Mouse (Mus musculus) intestine, postnatal 0 days (tissue): ENCODE results near the gene Caskin2. TPM values are rescaled to one million over a fixed set of nuclear protein-coding genes. Genes with fewer than 3 reads are reported as not detected.
A peak's percentile ranks its signal among the peaks of the same experiment; 100 is the strongest.

Experiments used
- ATAC-seq: fragments of 200-750 bp; cut with Nextera tagmentation; 2 replicates; pipeline ENCODE4 v1.8.0; 2017; ENCODE audit warnings: mild to moderate bottlenecking, moderate TSS enrichment, moderate library complexity
- H3K27ac ChIP-seq: fragments of 300-500 bp; sonication (generic); 2 replicates; pipeline ENCODE4 v1.5.1; 2014; ENCODE audit warnings: mild to moderate bottlenecking, low read depth, low read length, moderate library complexity
- H3K27me3 ChIP-seq: fragments of 300-500 bp; sonication (generic); replicated peaks from 2 replicates; pipeline ENCODE4 v1.6.1; 2014; ENCODE audit warnings: low read length, mixed read lengths; ENCODE audit not compliant: control insufficient read depth, insufficient read depth
- H3K36me3 ChIP-seq: fragments of 300-500 bp; sonication (generic); 2 replicates; pipeline ENCODE4 v1.6.1; 2014; ENCODE audit warnings: mild to moderate bottlenecking, moderate library complexity; ENCODE audit not compliant: control insufficient read depth, insufficient read depth
- H3K4me1 ChIP-seq: fragments of 300-500 bp; sonication (generic); replicated peaks from 2 replicates; pipeline ENCODE4 v1.6.1; 2014; ENCODE audit warnings: antibody characterized with exemption, low read length, mixed read lengths; ENCODE audit not compliant: control insufficient read depth, insufficient read depth
- H3K4me2 ChIP-seq: fragments of 300-500 bp; sonication (generic); replicated peaks from 2 replicates; pipeline ENCODE4 v1.6.1; 2014; ENCODE audit warnings: low read depth, mild to moderate bottlenecking, moderate library complexity
- H3K4me3 ChIP-seq: fragments of 300-500 bp; sonication (generic); 2 replicates; pipeline ENCODE4 v1.5.1; 2014; ENCODE audit warnings: low read depth, low read length
- H3K9ac ChIP-seq: fragments of 300-500 bp; sonication (generic); 2 replicates; pipeline ENCODE4 v1.6.1; 2014; ENCODE audit warnings: mild to moderate bottlenecking, low read depth, low read length
- H3K9me3 ChIP-seq: fragments of 300-500 bp; sonication (generic); 2 replicates; pipeline ENCODE4 v1.6.1; 2016; ENCODE audit warnings: mixed run types; ENCODE audit not compliant: control insufficient read depth
- CTCF ChIP-seq: sonication (generic); IDR thresholded peaks from 2 replicates; pipeline ENCODE4 v1.5.1; 2016; ENCODE audit warnings: low read depth, mild to moderate bottlenecking, control low read depth, antibody characterized with exemption, moderate library complexity
- WGBS: fragments of 180-500 bp; shearing (Covaris S2); extraction: QIAGEN DNeasy Blood & Tissue Kit; methylation state at CpG from one replicate; pipeline ENCODE4 v1.1.7; 2014; 5-methylcytosine and 5-hydroxymethylcytosine counted together
- polyA plus RNA-seq: library from polyadenylated mRNA; unstranded; fragments of >200 nt; fragmentation: Nextera tagmentation; extraction: Ambion mirVana; gene quantifications from 2 replicates; pipeline ENCODE4 v1.2.1, GENCODE M21; 2015

Caskin2 gene
- polyA plus RNA-seq, 1 experiment from 2014 or later = 7.4 TPM

GRCm38 (mm10) chr11:115814605-115815450, 1.4 kb upstream of the Caskin2 start, which contains the start of gene Tsen54:
Tsen54 (plus strand) TSS chr11:115814724.
- peak within 1 kb of the TSS; percentile 68 for H3K27ac ChIP-seq
- H3K9me3 ChIP-seq = no peaks in the 10 kb centered on the region
- peaks cover 14% of the 10 kb centered on the region; the same call in 1 of the 2 replicates for H3K4me1 ChIP-seq
- peak; percentile 58 for ATAC-seq
- peak within 1 kb of the TSS; percentile 64 for H3K9ac ChIP-seq
- no peak for TF ChIP-seq CTCF
- under 1% methylated on average over 84 of the region's 84 CpGs for WGBS
- H3K4me2 ChIP-seq = peak within 1 kb of the TSS; percentile 99
- peaks cover 23% of the 10 kb centered on the region; the same call in 1 of the 2 replicates for H3K36me3 ChIP-seq
- peak within 1 kb of the TSS; percentile 83 for H3K4me3 ChIP-seq
- H3K27me3 ChIP-seq = no peaks in the 10 kb centered on the region

- H3K9me3 ChIP-seq = no peaks in the 10 kb centered on the region
- no peak for TF ChIP-seq CTCF
- H3K4me3 ChIP-seq = peak overlapping the region; percentile 83
- no peak for ATAC-seq
- H3K4me1 ChIP-seq = peaks cover 24% of the 10 kb centered on the region
- peak overlapping the region; percentile 99 for H3K4me2 ChIP-seq
- 5% methylated on average over 28 of the region's 28 CpGs for WGBS
- no peaks in the 10 kb centered on the region for H3K27me3 ChIP-seq
- peak overlapping the region; percentile 81 for H3K9ac ChIP-seq
- H3K36me3 ChIP-seq = peaks cover 23% of the 10 kb centered on the region; the same call in 1 of the 2 replicates
- H3K27ac ChIP-seq = peak overlapping the region; percentile 73
Measured at GRCm38 (mm10) chr11:115812533-115813420, 662 bp downstream of the Caskin2 start.

GRCm38 (mm10) chr11:115812095-115812494, 1.3 kb downstream of the Caskin2 start:
- TF ChIP-seq CTCF = no peak
- peak overlapping the region; percentile 81; the same call in 1 of the 2 replicates for H3K9ac ChIP-seq
- H3K27ac ChIP-seq = no peak overlapping the region
- WGBS = 40% methylated on average over 7 of the region's 7 CpGs
- H3K4me1 ChIP-seq = peaks cover 24% of the 10 kb centered on the region
- peaks cover 30% of the 10 kb centered on the region; the same call in 1 of the 2 replicates for H3K36me3 ChIP-seq
- no peaks in the 10 kb centered on the region for H3K27me3 ChIP-seq
- ATAC-seq = no peak
- H3K9me3 ChIP-seq = no peaks in the 10 kb centered on the region
- H3K4me2 ChIP-seq = peak overlapping the region; percentile 99
- H3K4me3 ChIP-seq = peak overlapping the region; percentile 83

GRCm38 (mm10) chr11:115811381-115812093, 1.9 kb downstream of the Caskin2 start:
- 72% methylated on average over 20 of the region's 20 CpGs for WGBS
- 0 out of 2 replicates have a peak overlapping the region, but pooled peaks have one; percentile 1 for H3K27ac ChIP-seq
- TF ChIP-seq CTCF = no peak
- no peak overlapping the region for H3K9ac ChIP-seq
- ATAC-seq = no peak
- H3K36me3 ChIP-seq = peaks cover 32% of the 10 kb centered on the region; the same call in 1 of the 2 replicates
- H3K4me3 ChIP-seq = peak overlapping the region; percentile 83
- peak overlapping the region; percentile 99 for H3K4me2 ChIP-seq
- H3K27me3 ChIP-seq = no peaks in the 10 kb centered on the region
- peaks cover 24% of the 10 kb centered on the region for H3K4me1 ChIP-seq
- no peaks in the 10 kb centered on the region for H3K9me3 ChIP-seq

GRCm38 (mm10) chr11:115810377-115810776, 3.1 kb downstream of the Caskin2 start:
- Histone ChIP-seq H3K27ac (peak overlapping the region; percentile 1; the same call in 1 of the 2 replicates), H3K9ac (peak overlapping the region; percentile 23; the same call in 1 of the 2 replicates), H3K4me3 (peak overlapping the region; percentile 30), H3K27me3 (no peaks in the 10 kb centered on the region), H3K9me3 (no peaks in the 10 kb centered on the region), H3K4me1 (peaks cover 24% of the 10 kb centered on the region), H3K4me2 (peak overlapping the region; percentile 99), H3K36me3 (peaks cover 39% of the 10 kb centered on the region; the same call in 1 of the 2 replicates)
- no peak for TF ChIP-seq CTCF
- WGBS = 27% methylated on average over 14 of the region's 14 CpGs
- no peak for ATAC-seq
